Mouse (Mus musculus): ENCODE results near the gene Pogk. TPM values are rescaled to one million over a fixed set of nuclear protein-coding genes. Genes with fewer than 3 reads are reported as not detected.

The Pogk gene
- polyA plus RNA-seq, 1 experiment from 2014 or later: 49.0 TPM

GRCm38 (mm10) chr1:166343586-166343985 is 66.1 kb downstream of the Pogk start:
- H3K4me1 ChIP-seq (ENCODE audit: control insufficient read depth, insufficient read depth, low read length): peaks cover 8% of the 10 kb centered on the region
- H3K4me2 ChIP-seq (ENCODE audit: low read length): no peak overlapping the region
- H3K27me3 ChIP-seq (ENCODE audit: control insufficient read depth, insufficient read depth, low read length): no peaks in the 10 kb centered on the region
- no peaks in the 10 kb centered on the region for H3K36me3 ChIP-seq (ENCODE audit: control insufficient read depth, insufficient read depth, low read length)
- H3K27ac ChIP-seq (replicated peaks; ENCODE audit: low read depth, low read length): no peak overlapping the region
- no peak overlapping the region; the same call in 1 of the 2 replicates for H3K9ac ChIP-seq (replicated peaks; ENCODE audit: low read length)
- no peak overlapping the region for H3K4me3 ChIP-seq (replicated peaks; ENCODE audit: low read depth, low read length)
- ATAC-seq (ENCODE audit: low FRiP score, low TSS enrichment): no peak
- WGBS: 40% methylated on average over 5 of the region's 5 CpGs
- DNase-seq: no peak
- H3K9me3 ChIP-seq (ENCODE audit: control insufficient read depth, low read length): no peaks in the 10 kb centered on the region

- DNase-seq (no peak), ATAC-seq (ENCODE audit: low FRiP score, low TSS enrichment) (no peak)
- Histone ChIP-seq H3K36me3 (ENCODE audit: control insufficient read depth, insufficient read depth, low read length) (no peaks in the 10 kb centered on the region), H3K9ac (replicated peaks; ENCODE audit: low read length) (no peak overlapping the region), H3K4me3 (replicated peaks; ENCODE audit: low read depth, low read length) (no peak overlapping the region), H3K4me2 (ENCODE audit: low read length) (no peak overlapping the region), H3K27ac (replicated peaks; ENCODE audit: low read depth, low read length) (no peak overlapping the region), H3K9me3 (ENCODE audit: control insufficient read depth, low read length) (no peaks in the 10 kb centered on the region), H3K27me3 (ENCODE audit: control insufficient read depth, insufficient read depth, low read length) (no peaks in the 10 kb centered on the region), H3K4me1 (ENCODE audit: control insufficient read depth, insufficient read depth, low read length) (peaks cover 8% of the 10 kb centered on the region)
- WGBS: 96% methylated on average over 1 of the region's 1 CpGs
These were observed 67.1 kb downstream of the Pogk start for GRCm38 (mm10) chr1:166342539-166342938.

DNA sequence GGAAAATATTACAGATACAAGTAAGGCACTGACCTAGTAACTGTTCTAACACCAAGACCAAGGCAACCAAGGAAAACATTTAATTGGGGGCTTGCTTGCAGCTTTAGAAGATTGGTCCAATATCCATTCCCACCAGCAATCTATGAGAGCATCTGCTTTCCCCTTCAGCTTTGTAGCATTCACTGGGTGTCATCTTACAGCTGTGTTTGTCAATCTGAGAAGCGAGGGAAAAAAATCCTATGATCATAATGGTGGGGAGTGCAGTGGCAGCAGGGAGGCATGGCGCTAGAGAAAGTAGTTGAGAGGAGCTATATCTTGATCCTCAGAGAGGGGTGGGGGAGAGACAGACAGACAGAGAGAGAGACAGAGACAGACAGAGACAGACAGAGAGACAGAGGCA is 67.6 kb downstream of the Pogk start:
- DNase-seq: no peak
- ATAC-seq (ENCODE audit: low FRiP score, low TSS enrichment): no peak
- Histone ChIP-seq H3K27ac (replicated peaks; ENCODE audit: low read depth, low read length) (no peak overlapping the region), H3K4me2 (ENCODE audit: low read length) (no peak overlapping the region), H3K9ac (replicated peaks; ENCODE audit: low read length) (no peak overlapping the region), H3K36me3 (ENCODE audit: control insufficient read depth, insufficient read depth, low read length) (no peaks in the 10 kb centered on the region), H3K9me3 (ENCODE audit: control insufficient read depth, low read length) (no peaks in the 10 kb centered on the region), H3K27me3 (ENCODE audit: control insufficient read depth, insufficient read depth, low read length) (no peaks in the 10 kb centered on the region), H3K4me3 (replicated peaks; ENCODE audit: low read depth, low read length) (no peak overlapping the region), H3K4me1 (ENCODE audit: control insufficient read depth, insufficient read depth, low read length) (peaks cover 8% of the 10 kb centered on the region)
- WGBS: 82% methylated on average over 2 of the region's 2 CpGs

DNA sequence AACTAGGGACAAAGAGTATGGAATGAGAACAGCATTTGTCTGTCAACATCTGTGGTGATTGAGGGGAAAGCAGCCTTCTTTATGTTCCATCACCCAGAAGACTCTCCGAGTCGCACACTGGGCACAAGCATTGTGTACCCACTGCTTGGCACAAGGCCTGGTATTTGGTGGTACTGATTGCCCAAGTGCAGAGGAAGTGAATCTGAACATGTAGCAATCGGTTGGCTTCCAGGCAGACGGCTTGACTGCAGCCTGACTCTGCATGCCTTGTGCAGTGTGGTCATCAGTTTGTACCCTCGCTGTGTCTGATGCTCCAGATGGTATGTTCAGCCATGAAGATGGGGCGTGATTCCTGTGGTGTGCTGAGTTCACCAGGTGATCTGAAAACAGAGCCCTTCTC is 70.6 kb downstream of the Pogk start:
- 86% methylated on average over 6 of the region's 6 CpGs for WGBS
- no peak for DNase-seq

More for the DNA sequence above, 70.6 kb downstream of the Pogk start:
- H3K4me1 ChIP-seq (ENCODE audit: control insufficient read depth, insufficient read depth, low read length): peaks cover 2% of the 10 kb centered on the region
- ATAC-seq (ENCODE audit: low FRiP score, low TSS enrichment): no peak
- H3K27ac ChIP-seq (replicated peaks; ENCODE audit: low read depth, low read length): no peak overlapping the region
- H3K9me3 ChIP-seq (ENCODE audit: control insufficient read depth, low read length): no peaks in the 10 kb centered on the region
- no peak overlapping the region for H3K9ac ChIP-seq (replicated peaks; ENCODE audit: low read length)
- no peak overlapping the region for H3K4me3 ChIP-seq (replicated peaks; ENCODE audit: low read depth, low read length)
- no peaks in the 10 kb centered on the region for H3K36me3 ChIP-seq (ENCODE audit: control insufficient read depth, insufficient read depth, low read length)
- H3K4me2 ChIP-seq (ENCODE audit: low read length): no peak overlapping the region
- no peaks in the 10 kb centered on the region for H3K27me3 ChIP-seq (ENCODE audit: control insufficient read depth, insufficient read depth, low read length)

Other genes starting within 250 kb of the Pogk start
- not detected in 2 replicates for gene Mael, start 171.1 kb downstream of the Pogk start, polyA plus RNA-seq (2014; fragmentation: Nextera tagmentation; extraction: Ambion mirVana)
- 3.7 and 4.1 TPM in 2 replicates for gene Ildr2, start 155.7 kb downstream of the Pogk start, polyA plus RNA-seq (2014; fragmentation: Nextera tagmentation; extraction: Ambion mirVana)
- gene Tada1, start 30.8 kb downstream of the Pogk start, polyA plus RNA-seq (2014; fragmentation: Nextera tagmentation; extraction: Ambion mirVana): 94.3 and 99.7 TPM in 2 replicates
- not detected in 2 replicates for gene Gm4846, start 87.7 kb upstream of the Pogk start, polyA plus RNA-seq (2014; fragmentation: Nextera tagmentation; extraction: Ambion mirVana)
- gene Gm4847, start 237.8 kb upstream of the Pogk start, polyA plus RNA-seq (2014; fragmentation: Nextera tagmentation; extraction: Ambion mirVana): not detected in 2 replicates